Mouse (Mus musculus) urinary bladder, postnatal 4 days (tissue): ENCODE measurements around the gene Smim24.
A peak's percentile ranks its signal among the peaks of the same experiment; 100 is the strongest.

Experiments
- DNase-seq, 2 experiments: peaks; one replicate each; pipeline ENCODE4 v3.0.0; 2021 to 2022; ENCODE audit warnings: low spot score in 2 of 2

The Smim24 gene

DNA sequence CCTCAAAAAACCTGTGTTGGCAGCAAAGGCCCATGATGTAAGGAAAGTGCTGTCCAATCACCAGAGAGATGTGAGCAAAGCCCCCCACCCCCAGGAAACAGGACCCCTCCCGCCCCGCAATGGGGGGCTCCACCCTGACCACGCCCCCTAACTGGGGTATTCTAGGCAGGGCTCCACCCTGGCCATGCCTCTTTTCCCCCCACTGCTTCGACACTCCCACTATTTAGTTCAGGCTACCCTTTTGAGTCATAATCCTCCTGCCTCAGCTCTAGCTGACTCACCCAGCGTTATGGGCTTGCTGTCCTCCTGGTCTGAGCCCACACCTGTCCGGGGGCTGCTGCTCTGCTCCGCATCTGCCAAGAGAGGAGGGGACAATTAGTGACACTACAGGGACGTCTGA lies 16.5 kb downstream of the Smim24 start:
- no peak for DNase-seq

DNA sequence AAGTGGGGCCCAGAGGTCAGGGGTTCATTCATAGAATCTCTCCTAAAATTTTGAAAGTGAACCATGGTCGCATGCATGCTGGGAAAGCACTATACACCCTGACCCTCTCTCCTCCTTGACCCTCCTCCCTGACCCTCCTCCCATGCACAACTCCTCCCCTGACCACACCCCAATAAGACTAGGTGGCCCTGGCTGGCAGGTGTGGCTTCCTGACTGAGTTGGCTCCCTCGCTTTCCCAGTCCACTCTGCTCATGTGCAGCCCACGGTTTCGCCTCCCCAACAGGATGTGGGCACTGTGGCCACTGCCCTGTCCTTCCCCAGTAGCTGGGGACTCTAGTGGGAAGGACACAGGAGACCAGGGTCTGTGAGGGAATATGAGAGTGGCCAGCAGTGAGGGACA lies 17.5 kb downstream of the Smim24 start:
- no peak for DNase-seq

DNA sequence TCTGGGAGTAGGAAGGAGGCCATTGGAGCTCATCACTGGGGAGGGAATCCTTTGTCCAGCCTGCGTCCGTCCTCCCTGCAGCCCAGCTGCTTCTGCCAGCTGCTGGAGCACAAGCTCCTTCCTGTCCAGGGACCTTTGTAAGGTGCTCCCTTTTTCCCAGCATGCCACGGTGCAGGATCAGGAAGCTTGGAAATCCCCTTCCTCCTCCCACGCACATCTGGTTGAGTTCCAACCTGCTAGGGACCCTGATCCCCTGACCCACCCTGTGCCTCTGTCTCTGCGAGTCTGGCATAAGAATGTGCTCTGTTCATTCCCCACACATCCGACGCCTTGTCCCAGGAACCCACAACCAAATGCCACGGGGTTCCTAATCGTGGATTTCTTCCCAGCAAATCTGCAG lies 18.1 kb downstream of the Smim24 start:
- no peak for DNase-seq

DNA sequence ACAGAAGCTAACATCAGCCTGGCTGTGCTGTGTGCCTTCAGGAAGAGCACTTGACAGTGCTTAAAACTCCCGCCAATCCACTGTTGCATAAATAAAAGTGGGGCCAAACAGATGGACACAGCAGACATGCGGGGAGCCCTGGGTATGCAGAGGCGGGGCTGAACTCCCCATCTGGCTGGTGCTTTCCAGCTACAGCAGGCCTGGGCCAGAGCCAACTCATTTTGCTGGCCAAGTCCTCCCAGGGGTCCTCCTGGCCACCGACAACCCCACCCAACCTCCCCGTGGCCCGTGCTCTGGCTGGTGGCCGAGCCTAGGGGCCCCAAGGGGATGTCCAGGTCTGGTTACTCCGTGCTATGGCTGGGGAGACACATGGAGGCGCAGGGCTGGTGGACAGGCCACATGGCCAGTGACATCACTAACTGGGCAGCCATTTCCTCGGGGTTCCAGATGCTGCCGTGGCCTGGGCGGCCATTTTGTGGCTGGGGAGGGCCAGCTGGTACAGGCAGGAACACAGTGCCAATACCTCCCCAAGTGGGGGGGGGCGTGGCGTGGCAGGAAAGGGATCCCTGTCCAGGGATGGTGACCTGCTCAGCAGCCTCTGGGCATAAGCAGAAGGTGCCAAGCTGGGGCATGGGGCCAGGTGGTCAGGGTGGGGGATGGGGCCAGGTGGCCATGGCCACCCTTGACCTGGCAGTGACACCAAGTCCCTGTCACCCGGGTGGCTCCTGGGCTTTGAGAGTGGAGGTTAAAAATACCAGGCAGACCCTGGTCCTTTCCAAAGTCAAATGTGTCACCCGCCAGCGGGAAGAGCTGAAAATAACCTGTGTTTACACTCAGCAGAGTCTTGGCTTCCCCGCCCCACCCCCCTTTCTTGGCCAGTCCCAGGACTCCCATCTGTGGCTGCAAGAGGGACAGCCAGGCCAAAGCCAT lies 18.9 kb downstream of the Smim24 start:
- DNase-seq: peak; percentile 80 to 82

DNA sequence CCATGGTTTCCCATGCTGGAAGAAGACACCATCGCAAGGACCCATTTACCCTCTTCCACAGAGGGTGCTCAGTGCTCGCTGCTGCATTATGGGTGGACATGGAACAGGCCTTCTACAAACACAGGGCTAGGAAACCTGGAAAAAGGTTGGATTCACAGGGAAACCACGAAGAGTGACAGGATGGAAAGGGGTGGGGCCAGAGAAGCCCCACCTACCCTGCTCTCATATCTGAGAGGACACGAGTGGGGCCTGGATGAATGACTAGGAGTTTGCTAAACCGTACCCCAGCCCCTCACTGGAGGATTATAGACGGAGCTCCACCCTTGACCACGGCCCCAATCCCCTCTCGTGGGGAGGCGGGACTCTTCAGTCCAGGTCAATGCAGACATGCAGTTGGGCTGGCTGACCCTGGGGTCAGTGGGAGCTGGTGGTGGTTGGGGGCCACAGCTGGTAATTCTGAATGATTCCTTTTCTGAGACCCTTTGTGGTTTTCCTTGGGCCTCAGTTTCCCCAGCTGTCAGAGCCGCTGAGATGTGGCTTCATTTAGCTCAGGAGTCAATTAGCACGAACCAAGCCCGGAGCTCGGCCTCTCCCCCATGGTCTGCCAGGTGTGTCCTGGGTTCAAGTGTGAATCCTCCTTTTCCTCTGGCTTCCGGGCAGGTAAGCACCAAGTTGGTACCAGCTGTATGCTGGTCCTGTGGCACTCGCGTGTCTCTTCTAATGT lies 19.9 kb downstream of the Smim24 start:
- no peak for DNase-seq

DNA sequence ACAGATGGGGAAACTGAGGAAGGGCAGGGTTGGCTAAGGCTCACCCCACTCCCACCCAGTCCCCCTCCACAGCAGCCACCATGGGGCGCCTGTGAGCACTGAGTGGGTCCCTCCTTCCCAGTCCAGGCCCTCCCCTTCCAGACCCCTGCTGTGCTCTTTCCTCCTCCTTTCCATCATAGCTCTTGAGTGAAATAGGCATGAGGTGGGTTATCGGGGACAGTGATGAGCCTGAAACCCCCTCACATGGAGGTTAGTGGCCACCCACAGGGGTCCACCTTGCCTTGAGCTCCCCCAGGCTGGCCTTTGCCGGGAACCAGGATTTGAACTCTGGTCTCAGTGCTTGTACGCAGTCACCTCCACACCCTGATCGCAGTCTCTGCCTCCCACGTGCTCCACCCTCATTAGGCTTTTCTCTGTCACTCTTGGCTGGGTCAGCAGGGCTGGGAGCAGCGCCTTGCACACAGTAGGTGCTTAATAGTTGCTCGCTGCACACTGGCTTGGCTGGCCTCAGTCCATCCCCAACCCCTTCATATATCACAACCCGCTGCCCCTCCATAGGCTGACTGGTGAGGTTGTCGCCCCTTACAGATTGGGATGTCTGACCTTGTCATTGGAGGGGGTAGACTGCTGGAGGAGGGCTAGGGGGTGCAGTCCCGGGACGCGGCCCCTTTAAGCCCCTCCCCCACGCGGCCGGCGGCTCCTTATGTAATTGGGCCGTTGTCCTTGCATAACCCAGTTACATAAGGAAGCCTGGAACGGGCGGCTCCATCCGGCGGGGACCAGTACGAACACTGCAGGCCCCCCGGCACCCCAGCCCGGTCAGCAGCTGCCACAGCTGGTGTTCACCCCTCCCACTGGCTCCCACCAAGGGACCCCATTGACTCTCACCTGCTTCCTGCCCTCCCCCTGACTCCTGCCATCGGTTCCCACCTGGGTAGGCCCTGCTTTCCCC lies 20.7 kb downstream of the Smim24 start:
- DNase-seq: peak; percentile 83 to 89

DNA sequence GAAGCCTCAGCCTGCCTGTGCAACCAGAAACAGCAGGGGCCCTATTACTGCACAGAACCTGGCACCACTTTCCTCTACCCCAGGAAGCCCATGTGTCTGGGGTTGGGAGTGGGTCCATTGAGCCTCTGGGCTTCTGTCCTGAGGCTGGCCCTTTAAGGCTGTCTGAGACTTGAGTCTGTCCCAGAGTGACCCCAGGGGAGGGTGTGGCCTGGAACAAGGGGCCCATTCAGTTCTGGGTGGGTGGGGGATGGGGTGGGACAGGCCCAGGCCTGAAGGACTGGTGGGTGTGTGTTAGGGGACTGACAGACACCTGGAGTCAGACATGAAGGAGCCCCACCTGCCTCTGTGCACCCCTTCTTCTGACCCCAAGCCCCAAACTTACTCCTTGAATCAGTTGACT lies 21.8 kb downstream of the Smim24 start:
- no peak for DNase-seq

DNA sequence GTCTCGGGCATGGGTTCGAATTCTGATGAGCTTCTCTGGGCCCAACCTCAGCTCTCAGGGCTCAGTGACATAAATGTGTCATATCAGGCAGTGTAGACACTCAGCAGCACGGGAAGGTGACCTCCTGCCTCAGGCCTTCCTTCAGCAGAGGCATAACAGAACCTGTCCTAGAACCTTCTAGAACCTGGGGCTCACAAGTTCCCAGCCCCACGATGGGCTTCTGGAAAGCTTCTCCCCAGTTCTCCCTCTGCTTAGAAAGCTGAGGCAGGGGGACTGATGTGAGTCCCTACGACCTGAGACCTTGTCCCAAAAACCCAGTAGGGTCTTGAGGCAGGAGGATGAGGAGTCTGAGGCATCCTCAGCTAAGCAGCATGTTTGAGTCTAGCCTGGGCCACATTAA lies 22.3 kb downstream of the Smim24 start:
- no peak for DNase-seq

DNA sequence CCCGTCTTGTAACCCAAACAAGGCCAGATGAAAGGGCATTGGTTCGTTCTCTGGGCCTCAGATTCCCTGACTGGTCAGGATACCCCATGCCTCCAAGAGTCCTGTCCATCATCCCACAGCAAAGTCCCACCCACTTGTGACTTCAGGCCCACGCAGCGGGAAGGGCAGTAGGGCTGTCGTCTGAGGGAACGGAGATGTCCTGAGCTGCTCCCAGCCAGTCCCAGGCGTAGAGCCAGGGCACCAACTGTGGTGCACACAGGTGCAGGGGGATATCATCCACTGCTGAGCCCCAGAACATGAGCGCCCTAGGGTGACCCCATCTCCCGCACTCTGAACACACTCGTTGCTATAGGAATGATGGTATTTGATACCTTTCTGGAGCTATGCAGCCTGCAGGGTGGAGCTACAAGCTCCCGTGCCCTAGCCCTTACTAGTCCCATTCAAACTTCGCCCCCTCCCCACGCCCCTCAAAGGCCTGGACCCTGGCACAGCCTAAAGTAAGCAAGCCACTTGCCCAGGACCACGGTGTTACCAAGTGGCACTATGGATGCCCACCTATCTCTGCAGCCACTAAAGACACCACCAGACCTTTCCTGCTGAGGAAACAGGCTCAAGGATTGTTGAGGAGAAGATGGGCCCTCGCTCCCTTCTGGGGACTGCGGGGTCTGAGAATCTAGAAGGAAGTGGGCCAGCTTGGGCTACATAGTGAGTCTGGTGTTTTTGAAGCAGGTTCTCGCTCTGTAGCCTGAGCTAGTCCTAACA lies 22.9 kb downstream of the Smim24 start:
- DNase-seq: no peak

DNA sequence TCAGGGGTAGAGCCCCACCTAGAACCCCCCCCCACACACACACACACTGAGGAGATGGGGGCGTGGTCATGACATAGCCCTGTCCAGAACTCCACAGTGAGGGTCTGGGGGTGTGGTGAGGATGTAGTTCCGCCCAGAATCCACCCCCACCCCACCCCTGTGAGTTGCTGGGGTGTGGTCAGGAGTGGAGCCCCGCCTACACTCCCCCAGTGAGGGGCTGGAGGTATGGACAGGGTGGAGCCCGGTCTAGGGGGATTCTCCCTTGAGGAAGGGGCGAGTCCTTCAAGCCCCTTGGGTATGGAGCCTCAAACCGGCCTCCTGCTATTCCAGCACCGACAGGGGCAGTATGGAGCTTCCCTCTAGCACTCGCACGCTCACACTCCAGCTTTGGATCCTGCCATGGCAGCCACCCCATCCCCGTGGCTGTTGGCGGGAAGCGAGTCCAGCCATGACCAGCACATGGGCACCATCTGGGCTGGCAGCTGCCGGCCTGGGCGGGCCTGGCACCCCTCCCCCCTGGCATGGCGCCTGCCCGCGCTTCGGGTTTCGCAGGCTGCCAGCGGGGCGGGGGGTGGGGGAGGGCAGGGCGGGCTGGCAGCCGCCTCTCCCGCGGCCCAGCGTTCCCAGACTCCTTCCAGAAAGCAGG lies 23.9 kb downstream of the Smim24 start:
- DNase-seq: peak; percentile 81

DNA sequence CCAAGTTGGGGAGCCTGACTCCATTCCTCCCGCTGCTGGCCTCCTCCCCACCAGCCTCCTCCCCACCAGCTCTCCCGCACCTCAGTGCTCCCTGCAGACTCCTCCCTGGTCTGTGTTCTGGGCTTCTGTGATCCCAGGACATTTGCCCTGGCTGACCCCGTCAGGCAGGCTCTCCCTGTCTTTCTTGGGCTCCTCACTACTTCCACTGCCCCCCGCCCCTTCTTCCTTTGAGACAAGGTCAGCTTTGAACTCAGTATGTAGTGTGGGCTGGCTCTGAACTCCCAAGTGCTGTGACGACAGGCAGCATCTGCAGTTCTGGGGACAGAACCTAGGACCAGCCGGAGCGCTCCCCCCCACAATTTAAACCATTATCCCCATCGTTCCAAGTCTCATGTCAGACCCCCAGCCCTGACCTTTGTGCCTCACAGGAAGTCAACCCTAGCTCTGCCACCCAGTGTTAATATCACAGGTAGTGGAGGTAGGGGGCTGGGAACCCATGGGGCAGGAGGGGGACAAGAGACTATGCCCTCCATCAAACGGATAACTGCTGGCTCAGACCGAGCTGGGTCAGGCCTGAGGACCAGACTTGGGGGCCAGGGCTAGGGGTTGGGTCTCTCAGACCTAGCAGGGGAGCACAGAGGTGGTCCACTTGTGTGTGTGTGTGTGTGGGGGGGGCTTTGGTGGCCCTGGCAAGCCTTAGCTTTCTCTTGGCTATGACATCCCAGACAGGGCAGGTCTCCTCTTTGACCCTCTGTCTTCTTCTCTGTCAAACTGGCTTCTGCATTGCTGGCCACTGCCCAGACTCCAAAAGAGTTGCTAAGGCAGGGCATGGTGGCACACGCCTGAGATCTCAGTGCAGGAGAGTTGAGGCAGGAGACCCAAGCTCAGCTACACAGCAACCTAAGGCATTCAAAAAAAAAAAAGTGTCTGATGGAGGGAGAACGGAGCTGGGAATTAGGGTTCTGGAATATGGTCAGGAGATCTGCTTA lies 24.7 kb downstream of the Smim24 start:
- DNase-seq: no peak

DNA sequence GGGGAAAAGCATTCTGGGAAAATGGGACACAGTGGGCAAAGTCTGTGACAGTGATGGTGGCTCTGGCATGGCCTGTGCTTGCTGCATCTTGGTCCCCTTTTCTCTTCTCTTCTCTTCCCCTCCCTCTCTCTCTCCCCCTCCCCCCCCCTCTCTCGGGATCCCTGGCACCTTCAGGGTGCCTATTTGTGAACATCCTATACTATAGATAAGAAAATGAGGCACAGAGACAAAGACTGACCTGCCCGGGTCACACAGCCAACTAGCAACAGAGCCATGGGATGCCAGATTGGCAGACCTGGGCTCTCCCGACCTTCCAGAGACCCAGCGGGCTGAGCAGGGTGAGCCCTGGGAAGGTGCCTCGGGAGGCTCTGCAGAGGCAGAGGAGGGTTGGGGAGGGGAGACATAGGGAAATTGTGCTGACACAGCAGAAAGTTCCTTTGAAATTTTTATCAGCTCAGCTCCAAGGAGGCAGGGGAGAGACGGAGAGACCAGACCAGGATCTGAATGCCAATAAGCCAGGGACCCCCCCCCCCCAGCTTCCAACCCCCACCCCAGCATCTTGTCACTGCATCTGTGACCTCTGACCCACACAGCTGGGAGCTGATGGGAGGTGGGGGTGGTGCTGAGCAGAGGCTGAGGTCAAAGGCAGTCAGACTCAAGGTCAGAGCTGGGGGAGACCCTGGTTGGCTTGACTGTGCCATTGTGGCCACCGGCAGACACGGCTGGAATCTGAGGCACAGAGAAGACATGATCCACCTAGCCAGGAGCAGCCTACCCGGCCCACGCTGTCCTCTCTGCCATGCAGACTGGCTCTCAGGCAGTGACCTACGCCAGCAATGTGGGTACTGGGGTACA lies 25.6 kb downstream of the Smim24 start:
- DNase-seq: no peak

DNA sequence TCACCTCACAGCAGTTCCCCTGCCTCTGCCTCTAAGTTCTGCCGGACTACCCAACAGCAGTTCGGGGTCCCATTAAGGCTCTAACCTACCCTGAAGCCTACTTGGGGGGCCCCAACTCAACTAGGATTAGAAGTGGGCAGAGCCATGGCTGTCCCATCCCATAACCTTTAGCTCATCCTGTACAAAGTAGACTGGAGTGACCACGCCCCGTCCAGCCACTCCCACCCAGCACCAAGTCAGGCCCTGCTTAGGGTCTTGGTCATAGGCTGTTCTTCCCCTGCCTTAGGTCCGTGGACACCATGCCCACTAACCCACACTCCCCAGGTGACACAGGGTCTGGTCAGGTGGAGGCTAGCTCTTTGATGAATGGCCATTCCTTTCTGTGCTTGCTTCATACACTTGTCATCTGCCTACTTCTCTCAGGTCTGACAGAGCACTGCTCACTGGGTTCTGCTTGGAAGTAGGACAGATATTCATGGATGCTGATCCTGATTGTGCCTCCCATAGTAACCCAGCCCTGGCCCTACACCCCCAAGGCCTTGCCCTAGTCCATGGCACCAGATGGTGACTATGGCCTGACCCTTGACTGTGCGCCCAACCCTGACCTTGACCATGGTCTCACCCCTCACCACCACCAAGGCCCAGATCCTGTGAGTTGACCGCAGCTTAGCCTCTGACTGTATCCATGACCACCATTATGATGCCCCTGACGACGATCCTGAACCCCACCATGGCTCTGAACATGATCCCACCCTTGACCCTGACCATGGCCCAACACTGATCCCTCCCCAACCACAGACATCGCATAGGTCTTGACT lies 26.5 kb downstream of the Smim24 start:
- no peak for DNase-seq

DNA sequence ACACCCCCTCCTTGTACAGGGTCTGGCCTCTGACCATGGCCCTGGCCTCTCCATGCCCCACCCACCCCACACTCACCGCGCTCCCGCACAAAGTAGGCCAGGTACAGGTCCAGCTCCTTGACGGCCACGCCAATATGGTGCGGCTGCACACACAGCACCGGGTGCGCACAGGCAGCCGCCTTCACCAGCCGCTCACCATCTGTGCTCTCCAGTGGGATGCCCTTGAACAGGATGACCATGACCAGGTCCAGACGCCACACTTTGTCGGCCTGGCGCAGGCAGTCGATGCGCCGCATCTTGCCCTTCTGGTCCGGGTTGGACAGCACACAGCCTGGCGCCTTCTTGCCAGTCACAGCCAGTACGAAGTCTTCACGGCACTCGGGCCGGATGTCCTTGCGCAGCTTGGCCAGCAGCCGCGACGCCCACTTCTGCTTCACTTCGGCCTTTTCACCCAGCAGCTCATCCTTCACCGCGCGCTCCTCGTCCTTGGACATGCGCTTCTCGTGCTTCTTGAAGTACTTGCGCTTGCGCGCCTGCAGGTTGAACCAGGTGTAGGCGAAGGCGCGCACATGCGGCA lies 27.4 kb downstream of the Smim24 start:
- DNase-seq: peak; percentile 19 to 58

DNA sequence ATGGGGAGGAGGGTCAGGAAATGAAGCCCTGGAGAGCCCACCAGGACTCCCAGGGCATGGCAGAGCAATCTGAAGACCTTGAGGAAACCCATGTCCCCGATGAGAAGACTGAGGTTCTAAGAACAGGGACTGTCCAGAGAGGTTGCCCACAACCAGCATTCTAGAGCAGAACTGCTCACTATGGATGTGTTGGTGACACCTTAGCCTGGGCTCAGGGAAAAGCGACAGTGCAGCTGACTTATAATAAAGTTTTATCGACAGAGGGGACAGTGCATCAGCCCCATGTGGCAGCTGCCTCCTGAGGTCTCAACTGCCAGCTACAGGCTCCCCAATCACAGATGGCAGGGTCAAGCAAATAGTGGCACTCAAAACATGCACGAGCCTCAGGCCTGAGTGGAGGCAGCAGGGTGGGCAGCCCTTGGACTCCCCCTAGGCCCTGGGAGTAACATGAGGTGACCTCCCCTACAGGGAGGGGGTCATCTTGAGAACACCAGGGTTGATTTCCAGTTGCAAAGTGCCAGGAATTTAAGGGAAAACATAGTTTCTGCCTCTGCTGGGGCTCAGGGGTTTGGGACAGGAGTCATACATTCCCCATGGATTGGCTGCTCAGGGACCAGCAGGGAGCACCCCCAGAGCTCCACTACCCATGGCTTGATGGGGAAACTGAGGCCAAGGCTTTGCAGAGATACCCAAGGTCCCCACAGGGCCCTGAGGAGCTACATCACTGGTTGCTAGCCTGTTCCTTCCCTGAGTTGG lies 28.4 kb downstream of the Smim24 start:
- DNase-seq: peak in 1 of 2 experiments; percentile 52

DNA sequence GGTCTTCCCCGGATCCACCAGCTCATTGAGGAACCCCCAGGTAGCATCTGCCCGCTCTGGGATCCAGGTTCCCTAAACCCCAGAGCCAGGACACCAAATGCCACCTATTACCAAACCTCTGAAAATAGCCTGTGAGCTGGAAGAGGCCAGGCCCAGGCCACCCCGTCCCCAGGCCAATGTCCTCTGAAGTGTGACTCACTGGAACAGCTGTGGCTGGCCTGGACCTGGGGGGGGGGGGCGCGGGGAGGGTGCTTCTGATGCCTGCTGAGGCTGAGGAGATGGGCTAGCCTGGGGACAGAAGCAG lies 28.9 kb downstream of the Smim24 start:
- DNase-seq: peak in 1 of 2 experiments; percentile 15

DNA sequence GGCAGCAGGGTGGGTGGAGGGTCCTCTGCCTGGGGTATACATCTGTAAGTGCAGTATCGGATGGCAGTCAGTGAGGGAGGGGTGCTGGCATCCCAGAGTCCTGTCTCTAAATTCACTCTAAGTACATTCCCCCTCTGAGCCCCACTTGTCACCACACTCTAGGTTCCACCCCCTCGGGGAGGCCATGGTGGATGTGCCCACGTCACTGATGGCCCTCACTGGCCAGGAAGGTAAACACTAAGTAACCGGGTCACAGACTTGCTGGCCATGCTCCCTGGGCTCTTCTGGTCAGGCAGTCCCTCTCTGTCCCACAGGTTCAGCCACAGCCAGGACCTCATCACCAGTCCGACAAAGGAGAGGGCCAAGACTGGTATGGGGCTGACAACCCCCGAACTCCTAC lies 29.3 kb downstream of the Smim24 start:
- DNase-seq: peak; percentile 16 to 60
